Mouse (Mus musculus) testis, adult 2 months (tissue): ENCODE results near the gene Ccdc97.

Experiments
- CTCF ChIP-seq: fragments of 200-500 bp; IDR thresholded peaks from 2 replicates; pipeline ENCODE4 v1.5.1; 2012; ENCODE audit warnings: low read depth, mild to moderate bottlenecking, inconsistent platforms, low read length, moderate library complexity; ENCODE audit not compliant: control insufficient read depth, insufficient read depth, insufficient replicate concordance
- POLR2A ChIP-seq: fragments of 200-500 bp; IDR thresholded peaks from 2 replicates; pipeline ENCODE4 v1.6.1; 2012; ENCODE audit warnings: low read depth, mild to moderate bottlenecking, inconsistent platforms, low read length, moderate library complexity; ENCODE audit not compliant: control insufficient read depth

DNA sequence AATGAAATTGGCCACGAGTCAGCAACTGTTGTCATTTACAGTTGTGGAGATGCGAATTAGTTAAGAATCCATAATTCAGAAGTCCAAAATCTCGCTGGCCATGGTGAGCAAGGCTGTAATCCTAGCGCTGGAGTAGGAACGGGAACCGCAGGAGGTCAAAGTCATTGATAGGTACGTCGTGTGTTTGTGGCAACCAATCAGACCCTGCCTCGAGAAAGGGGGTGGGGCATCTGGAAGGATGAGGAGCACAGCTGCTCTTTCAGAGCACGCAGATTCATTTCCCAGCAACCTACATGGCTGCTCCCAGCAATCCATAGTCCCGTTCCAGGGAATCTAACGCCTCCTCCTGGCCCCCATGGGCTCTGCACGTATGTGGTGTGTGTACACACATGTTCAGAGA is 19.0 kb downstream of the Ccdc97 start:
- TF ChIP-seq POLR2A (no peak), CTCF (no peak)
